In the genomic region with DNA sequence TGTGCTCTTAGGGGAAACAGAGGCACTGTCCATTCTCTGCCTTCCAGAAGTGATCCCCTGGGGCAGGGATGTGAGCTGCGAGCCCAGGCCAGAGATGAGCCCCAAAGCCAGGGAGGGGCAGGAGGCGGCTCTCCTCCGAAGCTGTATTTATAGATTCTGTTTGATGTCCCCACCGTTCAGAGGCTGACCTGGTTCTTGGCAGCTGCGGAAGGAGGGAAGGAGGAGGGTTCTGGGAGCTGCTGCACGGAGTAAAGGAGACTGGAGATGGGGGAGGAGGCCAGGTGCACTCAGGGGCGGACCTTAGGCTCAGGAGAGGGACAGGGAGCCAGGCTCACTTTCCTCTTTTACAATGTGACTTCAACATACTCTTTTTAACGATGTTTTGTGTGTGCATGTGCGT, we compare ENCODE assay signal across 26 mouse cellular contexts. TPM values are rescaled to one million over a fixed set of nuclear protein-coding genes. Genes with fewer than 3 reads are reported as not detected.
"Had no signal": no experiment of that assay in that cellular context is flagged by ENCODE, and none has a peak within 500 bp of the region (broad histone marks: within the 10 kb centered on the region; RNA-seq: fewer than 3 reads in every experiment).

No protein-coding gene starts in this region.

- H3K27ac ChIP-seq: heart, embryonic 13.5 days; heart, embryonic 15.5 days; hindbrain, embryonic 13.5 days; hindbrain, embryonic 15.5 days; hindbrain, postnatal 0 days; kidney, embryonic 15.5 days; kidney, postnatal 0 days; limb, embryonic 12.5 days; limb, embryonic 15.5 days had no signal

- H3K4me3 ChIP-seq: heart, embryonic 13.5 days; heart, embryonic 15.5 days; hindbrain, embryonic 13.5 days; hindbrain, embryonic 15.5 days; kidney, embryonic 15.5 days; limb, embryonic 12.5 days; limb, embryonic 15.5 days had no signal

- ATAC-seq: hindbrain, postnatal 0 days; intestine, embryonic 16.5 days had no signal

- DNase-seq: gastrocnemius, postnatal 14 days; gastrocnemius, postnatal 36 days; heart, adult 18-20 months; heart, postnatal 14 days; heart, postnatal 36 days; kidney, adult 11 months; kidney, adult 2 months; kidney, adult 9 months; kidney, postnatal 14 days; kidney, postnatal 36 days; layer of hippocampus, adult 9-11 months; layer of hippocampus, postnatal 36 days; left cerebral cortex, postnatal 4 days had no signal

- H3K36me3 ChIP-seq: heart, embryonic 13.5 days; heart, embryonic 15.5 days; hindbrain, embryonic 13.5 days; hindbrain, embryonic 15.5 days; kidney, embryonic 15.5 days; limb, embryonic 12.5 days; limb, embryonic 15.5 days had no signal

- H3K4me2 ChIP-seq: heart, embryonic 11.5 days; heart, embryonic 13.5 days; heart, embryonic 15.5 days; hindbrain, embryonic 13.5 days; hindbrain, embryonic 15.5 days; kidney, embryonic 15.5 days; limb, embryonic 12.5 days; limb, embryonic 15.5 days had no signal

- H3K9ac ChIP-seq: heart, embryonic 13.5 days; heart, embryonic 15.5 days; hindbrain, embryonic 13.5 days; hindbrain, embryonic 15.5 days; kidney, embryonic 15.5 days; limb, embryonic 12.5 days; limb, embryonic 15.5 days had no signal

- H3K9me3 ChIP-seq: heart, embryonic 13.5 days; heart, embryonic 15.5 days; hindbrain, embryonic 13.5 days; hindbrain, embryonic 15.5 days; kidney, embryonic 15.5 days; limb, embryonic 12.5 days; limb, embryonic 15.5 days had no signal

RNA-seq across cellular contexts. Expression of gene Lrg1, which starts 24.3 kb away (rescaled TPM):
- polyA plus RNA-seq: heart, embryonic 11.5 days; heart, embryonic 13.5 days; hindbrain, embryonic 11.5 days; hindbrain, embryonic 13.5 days; intestine, embryonic 14.5 days; limb, embryonic 12.5 days had no signal
